Mouse (Mus musculus) c-Kit-positive CD71-positive TER-119-negative erythroid progenitor cells, embryonic 14.5 days (primary cell): Measurements from ENCODE around the gene Slc9a8.

Source experiments
- DNase-seq: peaks from one replicate; pipeline ENCODE4 v3.0.0-alpha.2; 2013; ENCODE audit warnings: low read depth

Slc9a8 gene

DNA sequence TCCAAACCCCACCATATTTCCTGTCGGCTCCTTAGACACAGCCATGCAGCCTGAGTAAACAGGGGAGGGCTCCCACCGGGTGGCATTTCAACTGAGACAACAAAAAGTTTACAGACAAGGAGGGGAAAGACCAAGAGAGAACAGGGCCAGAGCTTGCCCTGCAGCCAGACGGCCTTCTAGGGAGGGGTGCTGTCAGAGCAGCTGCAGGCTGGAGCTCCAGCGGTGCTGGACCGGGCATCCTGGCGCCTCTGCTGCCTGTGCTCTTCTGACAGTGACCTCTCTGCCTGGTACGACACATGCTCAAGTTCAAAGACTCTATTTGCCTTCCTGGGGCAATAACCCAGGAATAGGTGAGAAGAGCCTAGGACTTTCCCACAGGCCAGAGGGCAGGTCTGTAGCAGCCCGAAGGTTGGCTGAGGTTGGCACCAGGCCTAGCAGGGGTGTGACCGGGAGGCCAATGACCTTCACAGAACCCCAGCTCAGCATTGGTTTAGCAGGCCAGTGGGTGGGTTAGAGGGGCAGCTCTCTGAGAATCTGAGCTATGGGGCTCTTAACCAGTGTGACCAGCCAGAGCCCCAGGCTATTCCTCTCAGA is 5.4 kb upstream of the Slc9a8 start:
- DNase-seq, result no peak

DNA sequence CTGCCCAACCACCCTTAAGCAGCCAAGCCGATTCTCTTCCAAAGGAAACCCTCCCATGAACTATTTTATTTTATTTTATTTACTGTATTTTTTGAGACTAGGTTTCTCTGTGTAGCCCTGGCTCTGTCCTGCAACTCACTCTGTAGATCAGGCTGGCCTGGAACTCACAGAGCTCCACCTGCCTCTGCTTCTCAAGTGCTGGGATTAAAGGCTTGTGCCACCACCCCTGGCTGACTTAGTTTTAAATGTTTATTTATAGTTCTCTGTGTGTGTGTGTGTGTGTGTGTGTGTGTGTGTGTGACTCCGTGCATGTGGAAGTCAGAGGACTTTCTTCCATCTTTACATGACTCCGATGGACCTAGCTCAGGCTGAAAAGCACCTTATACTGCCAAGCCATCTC is 4.5 kb upstream of the Slc9a8 start:
- DNase-seq, result no peak

DNA sequence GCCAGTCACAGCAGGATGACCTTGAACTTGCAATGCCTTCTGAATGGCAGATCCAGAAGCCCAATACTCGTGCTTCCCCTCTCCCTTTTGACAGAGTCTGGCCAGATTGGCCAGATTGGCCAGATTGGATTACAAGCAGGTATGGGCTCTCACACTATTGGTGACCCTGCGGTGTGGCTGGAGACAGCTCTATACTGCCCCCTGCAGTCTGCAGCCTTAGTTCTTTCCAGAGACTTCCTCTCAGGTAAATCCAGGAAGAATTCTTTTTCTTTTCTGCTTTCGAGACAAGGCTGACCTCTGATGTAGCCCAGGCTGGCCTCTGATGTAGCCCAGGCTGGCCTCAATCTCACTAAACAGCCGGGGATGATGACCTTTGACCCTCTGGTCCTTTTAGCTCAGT is 3.8 kb upstream of the Slc9a8 start:
- no peak for DNase-seq

DNA sequence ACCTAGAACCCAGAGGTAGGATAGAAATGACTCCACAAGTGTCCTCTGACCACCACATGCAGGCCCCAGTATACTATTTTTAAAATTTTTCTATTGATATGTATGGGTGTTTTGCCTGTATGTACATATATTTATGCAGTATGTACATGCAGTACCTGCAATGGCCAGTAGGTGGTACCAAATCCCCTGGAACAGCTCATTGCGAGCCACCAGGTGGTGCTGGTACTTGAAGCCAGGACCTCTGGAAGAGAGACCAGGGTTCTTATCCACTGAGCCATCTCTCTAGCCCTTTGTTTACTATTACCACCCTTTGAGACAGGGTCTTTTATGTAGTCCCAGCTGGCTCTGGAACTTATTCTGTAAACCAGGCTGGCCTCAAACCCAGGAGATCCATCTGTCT is 2.3 kb upstream of the Slc9a8 start:
- DNase-seq, result peak; percentile 87

DNA sequence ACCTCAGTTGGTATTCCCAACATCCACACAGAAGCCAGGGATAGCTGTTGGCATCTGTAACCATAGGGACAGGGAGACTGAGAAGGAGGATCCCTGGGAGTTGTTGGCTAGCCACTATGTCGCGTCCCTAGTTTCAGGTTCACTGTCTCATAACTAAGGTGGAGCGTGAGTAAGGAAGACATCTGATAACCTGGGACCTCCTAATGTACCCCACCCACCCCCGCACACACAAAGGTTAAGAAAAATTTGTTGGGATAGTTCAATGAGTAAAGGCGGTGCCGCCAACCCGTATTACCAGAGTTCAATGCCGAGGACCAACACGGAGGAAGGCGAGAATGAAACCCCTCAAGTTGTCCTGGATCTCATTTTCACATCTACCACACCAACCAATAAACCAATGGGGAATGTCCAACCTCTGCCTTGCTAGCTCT is 686 bp upstream of the Slc9a8 start:
- no peak for DNase-seq

DNA sequence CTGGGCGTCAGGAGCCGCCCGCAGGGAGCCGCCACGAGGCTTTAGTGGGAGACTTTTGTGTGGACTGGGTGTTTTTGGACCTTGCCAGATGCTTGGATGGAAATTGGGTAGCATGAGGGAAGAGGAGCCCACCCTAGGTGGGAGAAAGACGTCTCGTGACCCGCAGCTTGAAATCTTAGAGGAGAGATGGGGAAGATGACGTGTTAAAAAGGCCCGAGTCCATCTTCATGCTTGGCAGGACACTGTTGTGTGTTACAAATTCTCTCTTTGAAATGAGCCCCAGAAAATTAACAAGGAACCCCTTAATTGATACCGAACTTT is 598 bp downstream of the Slc9a8 start:
- no peak for DNase-seq

DNA sequence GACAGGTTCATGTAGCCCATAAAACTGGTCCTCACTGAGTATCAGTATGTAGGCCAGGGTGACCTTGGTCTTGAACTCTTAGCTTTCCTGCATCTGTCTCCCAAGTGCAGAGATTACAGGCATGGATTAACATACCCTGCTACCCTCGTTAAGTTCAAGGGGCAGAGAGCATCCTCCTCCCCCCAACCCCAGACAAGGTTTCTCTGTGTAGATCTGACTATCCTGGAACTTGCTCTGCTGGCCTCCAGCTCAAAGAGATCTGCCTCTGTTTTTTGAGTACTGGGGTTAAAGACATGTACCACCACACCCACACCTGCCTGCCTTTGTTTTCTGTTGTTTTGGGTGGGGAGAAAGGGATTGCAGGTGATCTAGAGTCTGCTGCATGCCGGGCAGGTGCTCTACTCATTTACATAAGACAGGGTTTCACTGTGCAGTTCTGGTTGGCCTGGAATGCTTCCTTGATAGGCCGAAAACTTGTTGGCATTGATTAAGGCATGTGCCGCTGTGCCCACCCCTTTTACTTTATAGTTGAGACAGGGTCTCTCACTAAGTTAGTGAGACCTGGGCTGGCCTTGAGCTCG is 1.6 kb downstream of the Slc9a8 start:
- DNase-seq, result no peak

DNA sequence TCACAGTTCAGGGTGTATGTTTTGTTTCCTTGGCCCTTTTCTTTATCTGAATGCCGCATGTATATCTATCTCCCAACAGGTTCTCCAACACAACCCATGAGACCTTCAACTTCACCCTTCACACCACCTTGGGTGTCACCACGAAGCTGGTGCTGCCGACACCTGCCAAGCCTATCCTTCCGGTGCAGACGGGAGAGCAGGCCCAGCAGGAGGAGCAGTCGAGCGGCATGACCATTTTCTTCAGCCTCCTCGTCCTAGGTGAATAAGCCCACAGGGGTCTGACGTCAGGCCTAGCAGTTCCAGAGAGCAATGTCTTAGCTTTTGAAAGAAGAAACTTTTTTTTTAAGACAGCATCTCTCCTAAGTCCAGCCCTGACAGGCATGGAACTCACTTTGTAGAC is 2.5 kb downstream of the Slc9a8 start:
- no peak for DNase-seq

DNA sequence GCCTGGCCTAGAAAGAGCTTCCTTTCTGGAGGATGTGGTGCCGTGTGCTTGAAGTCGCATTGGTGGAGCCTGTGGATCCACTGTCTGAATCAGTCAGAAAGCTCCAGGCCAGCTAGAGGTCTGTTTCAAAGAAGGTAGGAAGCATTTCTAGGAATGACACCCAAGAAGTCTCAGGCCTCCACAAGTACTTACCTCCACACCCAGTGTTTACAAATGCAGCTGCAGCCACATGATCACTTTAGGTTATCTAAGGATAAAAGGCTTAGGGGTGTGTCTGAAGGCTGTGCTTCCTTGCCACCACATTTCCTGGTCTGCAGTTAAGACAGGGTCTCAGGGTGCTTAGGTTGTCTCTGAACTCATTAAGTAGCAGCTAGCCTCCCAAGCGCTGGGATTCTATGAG is 3.0 kb downstream of the Slc9a8 start:
- no peak for DNase-seq

DNA sequence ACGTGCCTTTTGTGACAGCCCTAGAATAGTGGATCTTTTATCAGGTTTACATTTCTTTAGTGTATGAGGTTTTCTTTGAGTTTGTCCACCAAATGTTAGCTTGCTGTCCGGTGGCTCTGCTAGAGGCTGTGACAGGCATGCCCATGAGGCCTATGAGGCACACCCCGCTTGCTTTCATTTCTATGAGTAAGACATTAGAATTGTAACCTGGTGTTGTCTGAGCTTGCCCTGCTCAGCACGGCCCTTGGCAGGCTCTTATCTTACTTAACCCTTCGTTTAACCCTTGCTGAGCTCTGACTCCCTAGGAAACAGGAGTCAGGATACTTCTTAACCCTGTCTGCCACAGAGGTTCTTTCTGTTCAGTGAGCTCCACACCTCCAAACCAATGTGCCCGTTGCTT is 3.9 kb downstream of the Slc9a8 start:
- DNase-seq, result no peak

DNA sequence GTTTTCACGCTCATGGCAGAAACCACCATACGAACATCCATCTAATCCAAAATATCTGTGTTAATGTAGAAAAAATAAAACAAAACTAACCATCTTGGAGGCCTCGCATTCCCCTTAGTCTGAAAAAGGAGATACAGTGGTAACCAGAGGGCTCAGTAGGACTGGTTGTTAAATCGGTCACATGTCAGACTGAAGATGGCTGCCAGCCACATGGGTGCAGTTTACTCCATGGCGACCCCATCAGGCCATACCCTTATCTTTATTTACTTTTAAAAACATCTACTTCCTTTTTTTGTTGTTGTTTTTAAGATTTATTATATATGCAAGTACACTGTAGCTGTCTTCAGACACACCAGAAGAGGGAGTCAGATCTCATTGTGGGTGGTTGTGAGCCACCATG is 8.1 kb downstream of the Slc9a8 start:
- no peak for DNase-seq

DNA sequence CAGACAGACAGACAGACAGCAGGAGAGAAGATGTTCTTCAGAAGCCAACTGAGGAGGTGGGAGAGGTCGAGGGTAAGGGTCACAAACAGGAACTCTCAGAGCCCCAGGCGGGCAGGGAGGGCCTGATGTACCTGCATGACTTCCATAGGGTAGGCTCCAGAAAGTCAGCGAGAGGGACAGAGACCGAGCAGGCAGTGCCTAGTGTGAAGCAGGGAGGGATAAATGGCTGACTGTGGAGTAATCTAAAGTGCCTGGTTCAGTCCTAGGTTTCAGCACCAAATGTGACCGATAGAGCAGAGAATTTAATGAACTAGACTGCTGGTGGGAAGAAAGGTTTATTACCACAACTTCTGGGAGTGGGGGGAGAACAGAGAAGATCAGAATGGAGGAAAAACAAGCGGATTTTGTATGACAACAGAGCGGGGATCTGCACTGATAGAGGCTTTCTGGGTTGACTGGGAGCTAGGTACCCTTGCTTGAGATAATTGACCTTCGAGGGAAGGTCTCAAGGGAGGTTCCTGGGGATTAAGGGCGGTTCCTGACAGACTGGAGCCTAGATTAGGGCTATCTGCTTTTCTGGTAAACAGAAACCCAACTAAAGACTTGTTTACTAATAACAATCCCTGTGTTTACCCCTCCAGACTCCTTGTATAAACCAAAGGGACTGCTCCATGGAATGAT is 9.4 kb downstream of the Slc9a8 start:
- no peak for DNase-seq

DNA sequence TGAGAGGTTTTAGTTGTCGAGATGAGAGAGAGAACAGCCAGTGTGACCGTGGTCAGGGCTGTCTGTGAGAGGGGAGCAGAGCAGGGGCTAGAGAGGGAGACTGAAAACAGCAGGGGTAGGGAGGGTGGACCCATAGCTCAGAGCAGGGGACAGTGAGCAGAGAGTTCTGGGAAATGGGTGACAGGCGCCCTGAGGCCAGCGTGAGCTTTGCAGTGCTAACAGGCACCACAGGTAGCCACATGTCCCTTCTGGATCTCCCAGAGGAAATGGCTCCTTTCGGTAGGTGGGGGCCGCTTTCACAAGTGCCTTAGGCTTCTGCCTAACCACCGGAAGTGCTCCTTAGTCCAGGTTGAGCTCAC is 9.9 kb downstream of the Slc9a8 start:
- no peak for DNase-seq

DNA sequence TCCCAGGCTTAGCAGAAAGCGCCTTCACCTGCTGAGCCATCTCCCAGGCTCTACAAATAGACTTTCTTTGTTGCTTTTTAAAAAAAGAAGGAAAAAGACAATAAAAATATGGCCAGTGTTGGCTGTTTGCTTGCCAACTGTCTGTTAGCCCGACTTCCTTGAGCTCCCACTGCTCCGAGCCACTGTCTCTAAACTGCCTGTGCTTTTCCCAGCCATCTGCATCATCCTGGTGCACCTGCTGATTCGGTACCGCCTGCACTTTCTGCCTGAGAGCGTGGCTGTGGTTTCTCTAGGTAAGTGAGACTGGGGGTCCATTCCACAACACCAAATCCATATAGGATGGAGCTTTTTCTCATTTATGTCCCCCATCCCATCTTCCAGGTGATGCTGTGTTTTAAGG is 13.1 kb downstream of the Slc9a8 start:
- DNase-seq, result no peak

DNA sequence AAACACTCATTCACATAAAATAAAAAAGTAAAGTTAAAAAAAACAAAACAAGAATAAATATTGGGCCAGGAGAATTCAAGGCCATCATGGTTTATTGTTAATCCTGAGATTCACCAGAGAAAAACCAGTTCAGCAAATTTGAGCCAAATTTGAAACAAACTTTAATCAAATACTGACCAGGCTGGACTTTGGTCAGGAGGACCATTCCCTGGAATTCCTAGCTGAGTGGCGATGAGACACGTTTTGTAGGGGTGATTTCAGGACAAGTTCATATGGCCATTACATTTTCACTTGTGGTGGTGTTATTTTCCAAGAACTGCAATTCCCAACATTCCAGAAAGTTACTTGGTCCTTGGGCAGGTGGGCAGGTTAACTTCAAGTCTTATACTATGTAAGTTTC is 14.1 kb downstream of the Slc9a8 start:
- no peak for DNase-seq

DNA sequence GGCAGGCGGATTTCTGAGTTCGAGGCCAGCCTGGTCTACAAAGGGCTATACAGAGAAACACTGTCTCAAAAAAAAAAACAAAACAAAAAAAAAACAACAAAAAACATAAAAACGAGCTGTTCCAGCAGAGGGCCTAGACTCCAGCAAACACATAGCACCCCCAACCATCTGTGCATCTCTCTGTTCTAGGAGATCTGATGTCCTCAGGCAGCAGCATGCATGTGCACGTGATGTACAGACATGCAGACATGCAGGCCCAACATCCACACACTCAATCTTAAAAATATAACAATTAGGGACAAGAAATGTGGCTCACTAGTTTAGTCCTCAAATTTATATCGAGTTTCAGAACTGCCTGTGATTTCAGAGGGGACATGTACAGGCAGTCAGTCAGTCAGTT is 14.9 kb downstream of the Slc9a8 start:
- DNase-seq, result no peak

DNA sequence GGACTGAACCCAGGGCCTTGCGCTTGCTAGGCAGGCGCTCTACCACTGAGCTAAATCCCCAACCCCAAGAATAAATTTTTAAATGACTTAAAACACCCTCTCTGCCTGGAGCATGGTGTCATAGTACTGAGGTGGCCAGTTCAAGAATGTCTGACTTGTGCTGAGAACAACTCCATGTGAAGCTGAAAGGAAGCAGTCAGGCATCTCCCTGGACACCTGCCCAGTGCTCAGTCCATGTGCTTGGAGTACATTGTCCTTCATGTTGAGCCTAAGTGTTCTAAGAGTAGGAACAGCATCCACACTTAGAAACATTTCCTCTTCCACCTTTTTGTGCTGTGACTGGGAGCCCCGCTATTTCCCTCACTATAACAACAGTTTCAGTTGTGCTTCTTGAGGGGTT is 17.9 kb downstream of the Slc9a8 start:
- DNase-seq, result no peak

DNA sequence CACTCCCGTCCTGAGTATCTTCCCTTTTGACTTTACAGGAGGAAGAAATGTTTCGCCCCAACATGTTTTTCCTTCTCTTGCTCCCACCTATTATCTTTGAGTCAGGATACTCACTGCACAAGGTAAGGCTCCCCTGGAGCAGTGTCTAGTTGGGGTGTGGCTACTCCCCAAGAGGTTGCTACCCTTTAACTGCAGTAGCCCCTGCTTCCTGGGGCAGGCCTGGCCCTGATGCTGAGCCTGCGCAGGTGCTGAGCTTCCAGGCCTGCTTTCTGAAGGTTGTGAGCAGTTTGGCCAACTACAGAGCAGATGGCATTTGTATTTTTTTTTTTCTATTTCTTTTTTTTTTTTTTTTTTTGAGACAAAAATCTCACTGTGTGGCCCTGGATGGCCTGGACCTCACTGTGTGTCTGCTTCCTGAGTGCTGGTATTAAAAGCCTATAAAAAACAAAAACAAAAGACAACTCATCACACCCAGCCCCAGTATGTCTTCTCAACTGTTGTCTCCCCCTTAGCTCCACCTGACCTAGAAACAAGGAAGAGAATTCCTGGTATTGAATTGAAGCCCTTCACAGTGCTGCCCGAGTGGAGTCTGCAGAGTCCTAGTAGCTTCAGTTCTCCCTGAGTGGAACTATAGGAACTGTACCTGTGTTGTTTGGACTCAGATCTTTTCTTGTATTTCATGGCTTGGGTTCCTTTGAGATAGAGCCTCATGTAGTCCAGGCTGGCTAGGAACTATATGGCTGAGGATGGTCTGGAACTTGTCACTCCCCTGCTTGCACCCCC is 22.1 kb downstream of the Slc9a8 start:
- DNase-seq, result no peak

DNA sequence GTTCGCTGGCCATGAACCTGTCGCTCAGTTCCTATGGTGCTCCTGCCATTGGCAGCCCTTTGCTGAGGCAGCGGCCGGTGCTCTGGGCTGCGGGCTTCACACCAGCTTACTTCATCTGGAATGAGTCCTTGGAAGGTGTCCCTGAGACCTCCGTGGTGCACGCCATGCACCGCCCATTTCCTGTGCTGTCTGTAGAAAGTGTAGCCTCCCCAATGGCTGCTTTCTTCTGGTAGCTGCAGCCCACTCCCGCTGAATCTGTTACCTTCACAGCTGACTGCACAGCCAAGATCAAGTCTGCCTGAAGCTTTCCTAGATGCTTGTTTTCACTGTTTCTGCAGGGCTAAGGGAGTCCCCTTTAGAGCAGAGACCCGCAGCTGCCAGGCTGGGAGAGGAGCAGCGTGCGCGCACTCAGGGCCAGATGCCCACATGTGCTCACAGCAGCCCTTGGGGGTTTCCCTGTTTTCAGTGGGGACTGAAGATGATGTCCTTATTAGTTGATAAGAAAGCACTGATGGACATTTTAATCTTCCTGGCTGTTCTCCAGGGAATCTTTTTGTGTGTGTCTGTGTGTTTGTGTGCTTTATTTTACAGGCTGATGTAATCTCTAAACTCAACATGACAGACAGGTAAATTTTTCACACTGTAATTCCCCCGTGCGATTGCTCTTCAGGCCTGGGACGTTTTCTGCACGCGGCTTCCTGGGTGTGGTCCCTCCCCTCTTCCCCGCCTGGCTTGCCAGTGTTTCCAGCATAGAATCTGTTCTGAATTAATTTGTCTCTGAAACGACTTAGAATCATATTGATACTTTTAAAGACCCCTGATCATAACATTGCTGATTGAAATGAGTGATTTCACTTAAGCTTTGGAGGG is 24.6 kb downstream of the Slc9a8 start:
- no peak for DNase-seq

DNA sequence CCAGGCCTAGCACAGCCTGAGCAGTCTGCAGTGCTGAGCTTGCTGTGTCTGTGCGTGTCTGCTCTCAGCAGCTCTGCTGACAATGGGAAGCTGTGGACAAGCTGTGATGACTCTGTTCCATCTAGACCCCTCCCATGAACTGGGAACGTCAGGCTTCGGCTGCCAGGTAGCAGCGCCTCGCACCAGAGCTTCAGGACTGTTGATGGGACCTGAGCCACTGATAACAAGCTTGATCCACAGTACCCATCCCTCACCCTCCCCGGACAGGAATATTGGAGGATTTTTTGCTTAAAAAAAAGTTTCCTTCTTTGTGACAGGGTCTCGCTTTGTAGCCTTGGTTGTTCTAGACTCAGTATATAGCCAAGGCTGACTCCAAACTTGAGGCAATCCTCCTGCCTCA is 25.7 kb downstream of the Slc9a8 start:
- no peak for DNase-seq

DNA sequence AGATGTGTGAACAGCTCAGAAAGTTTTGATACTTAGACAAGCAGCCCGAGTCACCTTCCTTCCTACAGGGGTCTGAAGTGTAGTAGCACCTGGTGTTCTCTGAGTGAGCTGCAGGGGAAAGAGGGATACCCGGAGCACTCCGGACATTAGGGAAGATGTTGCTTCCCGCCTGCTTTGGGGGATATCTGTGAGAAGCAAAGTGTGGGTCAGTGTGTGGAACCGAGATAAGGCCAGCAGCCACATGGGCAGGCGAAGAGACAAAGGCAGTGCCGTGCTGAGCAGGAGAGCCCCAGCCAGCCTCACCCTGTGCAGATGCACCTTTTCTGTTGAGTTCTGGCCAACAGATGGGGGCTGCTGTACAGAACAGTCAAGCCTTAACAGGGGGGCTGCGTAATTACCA is 26.1 kb downstream of the Slc9a8 start:
- no peak for DNase-seq
